ENCODE assay signal across 13 mouse cellular contexts in genomic region chr2:31143768-31144695, GRCm38 (mm10). TPM values are rescaled to one million over a fixed set of nuclear protein-coding genes. Genes with fewer than 3 reads are reported as not detected.
DNase-seq lines count a peak whose midpoint lies in the region; ATAC-seq and TF ChIP-seq lines count a peak whose summit lies in the region.
"Had no signal": no experiment of that assay in that cellular context is flagged by ENCODE, and none has a peak within 500 bp of the region (broad histone marks: within the 10 kb centered on the region; RNA-seq: fewer than 3 reads in every experiment).

No protein-coding gene starts in this region.

- no peaks in the 10 kb centered on the region for H3K9me3 ChIP-seq in megakaryocyte, embryonic 14.5 days
- no peaks in the 10 kb centered on the region for H3K9me3 ChIP-seq in intestine, postnatal 0 days (ENCODE audit: control insufficient read depth)
- H3K9me3 ChIP-seq: limb, embryonic 10.5 days had no signal

- H3K4me1 ChIP-seq in megakaryocyte, embryonic 14.5 days = peaks cover 79% of the 10 kb centered on the region
- H3K4me1 ChIP-seq in intestine, postnatal 0 days (replicated peaks; ENCODE audit: control insufficient read depth, insufficient read depth, low read length) = no peaks in the 10 kb centered on the region

- 0 out of 2 replicates have a peak overlapping the region, but pooled peaks have one; percentile 21 for H3K27ac ChIP-seq in intestine, postnatal 0 days (ENCODE audit: low read depth, low read length)
- H3K27ac ChIP-seq: limb, embryonic 10.5 days had no signal

- peaks cover 35% of the 10 kb centered on the region for H3K36me3 ChIP-seq in megakaryocyte, embryonic 14.5 days (replicated peaks; ENCODE audit: low read length)
- peaks cover 16% of the 10 kb centered on the region for H3K36me3 ChIP-seq in intestine, postnatal 0 days (ENCODE audit: control insufficient read depth, insufficient read depth)

- ATAC-seq in CD4-positive, CD25-positive, alpha-beta regulatory T cell, adult 4 months = no peak
- no peak for ATAC-seq in megakaryocyte, adult 5-6 weeks (ENCODE audit: poor library complexity, severe bottlenecking)
- no peak for ATAC-seq in intestine, postnatal 0 days
- ATAC-seq: Patski had no signal

- H3K4me3 ChIP-seq in megakaryocyte, embryonic 14.5 days (replicated peaks) = peak overlapping the region; percentile 98
- H3K4me3 ChIP-seq in intestine, postnatal 0 days (ENCODE audit: low read depth, low read length) = no peak overlapping the region
- H3K4me3 ChIP-seq: limb, embryonic 10.5 days had no signal

- WGBS in intestine, postnatal 0 days = 71% methylated on average over 16 of the region's 16 CpGs

- H3K4me2 ChIP-seq in intestine, postnatal 0 days (replicated peaks; ENCODE audit: low read depth) = peak overlapping the region; percentile 24; the same call in 1 of the 2 replicates

- H3K9ac ChIP-seq in intestine, postnatal 0 days (ENCODE audit: low read depth, low read length) = no peak overlapping the region

- H3K27me3 ChIP-seq in megakaryocyte, embryonic 14.5 days (replicated peaks) = no peaks in the 10 kb centered on the region
- H3K27me3 ChIP-seq in intestine, postnatal 0 days (replicated peaks; ENCODE audit: control insufficient read depth, insufficient read depth, low read length) = no peaks in the 10 kb centered on the region
- H3K27me3 ChIP-seq: Patski had no signal

- DNase-seq in CD4-positive, CD25-positive, alpha-beta regulatory T cell, adult 2 months (ENCODE audit: low read depth, low spot score) = peak; percentile 27
- peak; percentile 53 for DNase-seq in thymus, postnatal 14 days
- DNase-seq in gastrocnemius, postnatal 36 days = no peak
- DNase-seq in layer of hippocampus, adult 18-20 months (ENCODE audit: low spot score in 2 of 2) = no peak
- DNase-seq: adrenal gland, adult 8-10 months; layer of hippocampus, adult 9-11 months; lung, postnatal 36 days had no signal

- intact Hi-C loops in gastrocnemius, postnatal 36 days (cut with DNase I) = loop anchor here (5.0 kb wide), 1 partner anchor 122 kb away; no protein-coding TSS in a partner anchor

- TF ChIP-seq CTCF in intestine, postnatal 0 days (IDR thresholded peaks at IDR 0.05; ENCODE audit: low read depth) = no peak

RNA-seq across cellular contexts. Expression of gene Fnbp1, which starts 2.2 kb away (rescaled TPM):
- 10 to 100 TPM; 78.2 to 90.0 TPM for polyA plus RNA-seq in CD4-positive, CD25-positive, alpha-beta regulatory T cell, adult 4 months (2017; shearing (Covaris generic))
- polyA plus RNA-seq in megakaryocyte, embryonic 14.5 days (2012; ENCODE audit: insufficient read depth, low replicate concordance) = 44.7 and 52.5 TPM in 2 replicates
- 62.0 and 64.1 TPM in 2 replicates for total RNA-seq in megakaryocyte, adult 5-6 weeks (2015)
- total RNA-seq in megakaryocyte, adult 5-6 weeks (2017) = 39.0 and 48.7 TPM in 2 replicates
- 10.4 and 11.8 TPM in 2 replicates for polyA plus RNA-seq in intestine, postnatal 0 days (2015; fragmentation: Nextera tagmentation; extraction: Ambion mirVana)
- total RNA-seq in gastrocnemius, postnatal 36 days (2021) = 10 to 100 TPM; 10.6 to 10.7 TPM
- total RNA-seq in layer of hippocampus, adult 18-20 months (2021) = 100 to 1,000 TPM; 111 to 130 TPM

RNA-seq across cellular contexts. Expression of gene Gpr107, which starts 8.1 kb away (rescaled TPM):
- polyA plus RNA-seq in CD4-positive, CD25-positive, alpha-beta regulatory T cell, adult 4 months (2017; shearing (Covaris generic)) = 10 to 100 TPM; 56.6 to 60.7 TPM
- 5.0 and 11.9 TPM in 2 replicates for polyA plus RNA-seq in megakaryocyte, embryonic 14.5 days (2012; ENCODE audit: insufficient read depth, low replicate concordance)
- 22.1 and 22.2 TPM in 2 replicates for total RNA-seq in megakaryocyte, adult 5-6 weeks (2015)
- total RNA-seq in megakaryocyte, adult 5-6 weeks (2017) = 29.2 and 32.1 TPM in 2 replicates
- 46.8 and 48.3 TPM in 2 replicates for polyA plus RNA-seq in intestine, postnatal 0 days (2015; fragmentation: Nextera tagmentation; extraction: Ambion mirVana)
- 10 to 100 TPM; 19.2 to 23.8 TPM for total RNA-seq in gastrocnemius, postnatal 36 days (2021)
- 10 to 100 TPM; 42.5 to 48.2 TPM for total RNA-seq in layer of hippocampus, adult 18-20 months (2021)

Comparison
In these comparisons a context has a peak if more than half of its experiments do, and no peak if none do; other contexts are left out.
1. DNase-seq: peak in CD4-positive, CD25-positive, alpha-beta regulatory T cell, adult 2 months (single experiment) and thymus, postnatal 14 days (single experiment); none in gastrocnemius, postnatal 36 days (0 of 2) and layer of hippocampus, adult 18-20 months (0 of 2).